Mouse (Mus musculus) stomach, embryonic 15.5 days (tissue): ENCODE data around the gene Pold3. TPM values are rescaled to one million over a fixed set of nuclear protein-coding genes. Genes with fewer than 3 reads are reported as not detected.
A peak's percentile ranks its signal among the peaks of the same experiment; 100 is the strongest.

ENCODE experiments used
- ATAC-seq: fragments of 200-750 bp; cut with Nextera tagmentation; 2 replicates; pipeline ENCODE4 v1.8.0; 2017; ENCODE audit warnings: low read depth, moderate number of reproducible peaks, moderate TSS enrichment; ENCODE audit not compliant: insufficient read depth, low FRiP score
- H3K27ac ChIP-seq: fragments of 300-500 bp; sonication (generic); 2 replicates; pipeline ENCODE4 v1.5.1; 2015; ENCODE audit warnings: mild to moderate bottlenecking, inconsistent platforms
- H3K27me3 ChIP-seq: fragments of 300-500 bp; sonication (generic); replicated peaks from 2 replicates; pipeline ENCODE4 v1.6.1; 2015; ENCODE audit warnings: inconsistent platforms
- H3K36me3 ChIP-seq: fragments of 300-500 bp; sonication (generic); 2 replicates; pipeline ENCODE4 v1.6.1; 2015; ENCODE audit warnings: inconsistent platforms
- H3K4me1 ChIP-seq: fragments of 300-500 bp; sonication (generic); 2 replicates; pipeline ENCODE4 v1.6.1; 2015; ENCODE audit warnings: inconsistent platforms
- H3K4me2 ChIP-seq: fragments of 300-500 bp; sonication (generic); 2 replicates; pipeline ENCODE4 v1.6.1; 2015; ENCODE audit warnings: mild to moderate bottlenecking, inconsistent platforms
- H3K4me3 ChIP-seq: fragments of 300-500 bp; sonication (generic); replicated peaks from 2 replicates; pipeline ENCODE4 v1.5.1; 2015; ENCODE audit warnings: inconsistent platforms
- H3K9ac ChIP-seq: fragments of 300-500 bp; sonication (generic); 2 replicates; pipeline ENCODE4 v1.6.1; 2015; ENCODE audit warnings: inconsistent platforms
- H3K9me3 ChIP-seq: fragments of 300-500 bp; sonication (generic); 2 replicates; pipeline ENCODE4 v1.6.1; 2016; ENCODE audit warnings: inconsistent platforms
- WGBS: fragments of 180-500 bp; shearing (Covaris S2); methylation state at CpG from one replicate; pipeline ENCODE4 v1.1.7; 2015; 5-methylcytosine and 5-hydroxymethylcytosine counted together
- polyA plus RNA-seq: library from polyadenylated mRNA; unstranded; fragments of >200 nt; fragmentation: Nextera tagmentation; extraction: Ambion mirVana; gene quantifications from 2 replicates; pipeline ENCODE4 v1.2.1, GENCODE M21; 2015

Gene Pold3
- polyA plus RNA-seq = 55.1 and 58.3 TPM in 2 replicates

DNA sequence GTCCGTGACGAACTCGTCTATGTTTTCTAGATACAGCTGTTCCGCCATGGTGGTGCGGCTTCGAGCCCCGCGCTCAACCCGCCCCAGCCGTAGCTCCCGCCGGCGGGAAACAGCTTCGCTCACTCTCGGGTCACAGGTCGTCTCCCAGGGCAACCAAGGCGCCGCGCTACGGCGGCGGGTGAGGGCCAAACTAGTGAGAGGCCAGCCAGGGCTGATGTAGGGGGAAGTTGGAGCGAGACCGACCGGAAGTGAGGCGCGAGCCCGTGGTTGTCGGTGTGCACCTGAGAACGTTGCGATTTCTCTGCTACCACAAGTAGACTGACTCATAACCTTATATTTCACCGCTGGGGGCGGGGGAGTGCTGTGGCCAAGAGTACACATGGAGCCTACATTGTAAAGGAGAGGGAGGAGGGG, at the start of gene Pold3:
Pold3 (minus strand) TSS at position 190 of the 414 bp plus-strand sequence.
- peaks cover 9% of the 10 kb centered on the region; the same call in 1 of the 2 replicates for H3K4me1 ChIP-seq
- peak within 1 kb of the TSS; percentile 64 for H3K4me2 ChIP-seq
- H3K9me3 ChIP-seq = no peaks in the 10 kb centered on the region
- peak within 1 kb of the TSS; percentile 92 for H3K27ac ChIP-seq
- peaks cover 28% of the 10 kb centered on the region for H3K36me3 ChIP-seq
- H3K4me3 ChIP-seq = peak within 1 kb of the TSS; percentile 89
- under 1% methylated on average over 32 of the region's 33 CpGs for WGBS
- peak; percentile 94 for ATAC-seq
- no peaks in the 10 kb centered on the region for H3K27me3 ChIP-seq
- H3K9ac ChIP-seq = peak within 1 kb of the TSS; percentile 76

GRCm38 (mm10) chr7:100170756-100171155, 49.4 kb upstream of the Pold3 start:
- H3K4me2 ChIP-seq = no peak overlapping the region
- H3K27ac ChIP-seq = no peak overlapping the region
- H3K4me1 ChIP-seq = no peaks in the 10 kb centered on the region
- H3K36me3 ChIP-seq = no peaks in the 10 kb centered on the region
- no peak overlapping the region for H3K4me3 ChIP-seq
- no peaks in the 10 kb centered on the region for H3K9me3 ChIP-seq
- no peak overlapping the region for H3K9ac ChIP-seq
- no peak for ATAC-seq
- H3K27me3 ChIP-seq = no peaks in the 10 kb centered on the region
- WGBS = 57% methylated on average over 4 of the region's 4 CpGs

DNA sequence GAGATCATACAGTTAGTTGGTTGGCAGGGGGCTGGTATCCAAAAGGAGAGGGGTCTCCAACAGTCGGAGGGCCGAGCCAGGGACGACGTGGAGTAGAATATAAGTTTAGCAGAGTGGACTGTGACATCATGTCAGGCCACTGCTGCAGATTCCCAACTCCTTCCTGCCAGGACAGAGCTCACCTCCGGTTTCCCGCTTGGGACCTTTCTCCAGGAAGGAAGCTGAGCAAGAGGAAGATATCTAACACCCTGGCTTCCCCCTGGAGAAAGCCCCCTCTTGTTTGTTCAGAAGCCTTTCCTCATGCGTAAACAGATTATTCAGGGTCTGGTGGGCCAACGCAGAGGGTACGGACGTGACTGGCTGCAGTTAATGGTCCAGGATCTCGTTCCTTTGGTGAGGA, 47.3 kb upstream of the Pold3 start:
- Histone ChIP-seq H3K4me3 (no peak overlapping the region), H3K4me2 (no peak overlapping the region), H3K9ac (no peak overlapping the region), H3K9me3 (no peaks in the 10 kb centered on the region), H3K4me1 (no peaks in the 10 kb centered on the region), H3K36me3 (no peaks in the 10 kb centered on the region), H3K27me3 (no peaks in the 10 kb centered on the region), H3K27ac (no peak overlapping the region)
- no peak for ATAC-seq
- 71% methylated on average over 11 of the region's 11 CpGs for WGBS

DNA sequence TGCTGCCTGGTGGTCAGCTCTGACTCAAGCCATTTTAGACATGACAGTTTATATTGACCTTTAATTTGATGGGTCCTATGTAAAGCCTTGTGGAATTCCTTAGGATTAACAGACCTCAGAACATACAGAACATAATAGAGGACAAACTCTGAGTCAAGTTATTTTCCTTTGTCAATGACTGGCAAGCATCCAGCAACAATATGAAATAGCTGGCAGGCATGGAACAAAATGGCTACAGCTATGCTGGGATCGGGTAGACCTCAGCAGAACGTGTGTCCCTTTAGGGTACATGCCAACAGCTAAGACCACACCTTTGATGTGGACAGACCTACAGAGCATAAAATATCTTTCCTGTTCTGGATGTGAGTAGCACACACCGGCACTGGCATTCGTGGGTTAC, 42.1 kb upstream of the Pold3 start:
- Histone ChIP-seq H3K4me3 (no peak overlapping the region), H3K27ac (no peak overlapping the region), H3K27me3 (no peaks in the 10 kb centered on the region), H3K4me2 (no peak overlapping the region), H3K9ac (no peak overlapping the region), H3K4me1 (no peaks in the 10 kb centered on the region), H3K9me3 (no peaks in the 10 kb centered on the region), H3K36me3 (no peaks in the 10 kb centered on the region)
- ATAC-seq = no peak
- WGBS = 76% methylated on average over 4 of the region's 4 CpGs

GRCm38 (mm10) chr7:100160006-100160405, 38.6 kb upstream of the Pold3 start:
- Histone ChIP-seq H3K36me3 (no peaks in the 10 kb centered on the region), H3K9me3 (no peaks in the 10 kb centered on the region), H3K4me3 (peak overlapping the region; percentile 75), H3K27ac (peak overlapping the region; percentile 97), H3K4me2 (peak overlapping the region; percentile 88), H3K9ac (peak overlapping the region; percentile 3; the same call in 1 of the 2 replicates), H3K4me1 (no peaks in the 10 kb centered on the region), H3K27me3 (no peaks in the 10 kb centered on the region)
- 58% methylated on average over 7 of the region's 7 CpGs for WGBS
- ATAC-seq = peak; percentile 1; the same call in 1 of the 2 replicates

DNA sequence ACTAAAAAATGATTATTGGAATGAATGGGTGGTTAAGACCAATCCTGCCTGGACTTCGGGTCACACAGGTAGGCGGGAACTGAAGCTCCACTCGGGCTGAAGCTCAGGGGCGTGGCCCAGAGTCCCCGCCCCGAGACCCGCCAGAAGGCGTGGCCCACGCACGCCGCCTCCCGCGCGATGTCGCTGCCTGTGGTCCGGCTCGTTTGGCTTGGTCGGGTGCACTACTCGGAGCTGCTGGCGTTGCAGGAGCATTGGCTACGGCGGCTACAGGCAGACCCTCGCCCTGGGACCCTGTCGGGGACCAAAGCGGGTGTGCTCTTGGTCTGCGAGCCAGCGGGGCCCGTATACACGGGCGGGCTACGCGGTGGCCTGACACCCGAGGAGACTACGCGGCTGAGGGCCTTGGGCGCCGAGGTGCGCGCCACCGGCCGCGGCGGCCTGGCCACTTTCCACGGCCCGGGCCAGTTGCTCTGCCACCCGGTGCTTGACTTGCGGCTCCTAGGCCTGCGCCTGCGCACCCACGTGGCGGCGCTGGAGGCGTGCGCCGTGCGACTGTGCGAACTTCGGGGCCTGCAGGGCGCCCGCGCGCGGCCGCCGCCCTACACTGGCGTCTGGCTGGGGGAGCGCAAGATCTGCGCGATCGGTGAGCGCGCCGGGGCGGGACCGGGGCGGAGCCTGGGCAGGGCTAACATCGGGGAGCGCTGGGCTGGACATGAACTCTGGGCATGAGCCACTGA, 37.9 kb upstream of the Pold3 start, which contains the start of gene Lipt2:
Lipt2 (plus strand) TSS at position 173 of the 737 bp plus-strand sequence.
- Histone ChIP-seq H3K9me3 (no peaks in the 10 kb centered on the region), H3K4me2 (peak within 1 kb of the TSS; percentile 88), H3K27me3 (no peaks in the 10 kb centered on the region), H3K9ac (peak within 1 kb of the TSS; percentile 90), H3K27ac (peak within 1 kb of the TSS; percentile 97), H3K4me3 (peak within 1 kb of the TSS; percentile 75), H3K4me1 (no peaks in the 10 kb centered on the region), H3K36me3 (no peaks in the 10 kb centered on the region)
- WGBS = under 1% methylated on average over 77 of the region's 78 CpGs
- ATAC-seq = peak; percentile 93

DNA sequence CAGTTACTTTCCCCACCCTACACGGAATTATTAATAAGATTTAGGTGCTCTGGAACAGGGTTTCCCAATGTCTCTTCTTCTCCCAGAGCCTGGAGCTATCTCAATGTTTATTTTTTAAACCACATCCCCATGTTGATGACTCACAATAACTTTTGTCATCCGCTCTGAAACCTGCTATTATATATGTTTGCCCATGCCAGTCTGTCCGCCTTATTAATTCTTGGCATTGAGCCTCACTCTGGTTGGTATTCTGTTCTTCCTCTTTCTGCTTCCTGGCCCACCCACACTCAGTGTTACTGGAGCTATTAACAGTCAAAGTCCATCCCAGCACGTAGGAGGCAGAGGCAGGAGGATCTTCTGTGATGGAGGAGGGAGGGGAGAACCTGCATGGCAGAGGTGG, 36.3 kb upstream of the Pold3 start:
- Histone ChIP-seq H3K4me1 (no peaks in the 10 kb centered on the region), H3K9me3 (no peaks in the 10 kb centered on the region), H3K9ac (no peak overlapping the region), H3K27ac (no peak overlapping the region), H3K4me2 (no peak overlapping the region), H3K27me3 (no peaks in the 10 kb centered on the region), H3K36me3 (no peaks in the 10 kb centered on the region), H3K4me3 (no peak overlapping the region)
- WGBS = 73% methylated on average over 4 of the region's 4 CpGs
- ATAC-seq = no peak

- Histone ChIP-seq H3K27ac (no peak overlapping the region), H3K4me2 (no peak overlapping the region), H3K4me3 (no peak overlapping the region), H3K27me3 (no peaks in the 10 kb centered on the region), H3K4me1 (no peaks in the 10 kb centered on the region), H3K9ac (no peak overlapping the region), H3K36me3 (no peaks in the 10 kb centered on the region), H3K9me3 (no peaks in the 10 kb centered on the region)
- ATAC-seq = no peak
- 80% methylated on average over 11 of the region's 11 CpGs for WGBS
Observed at GRCm38 (mm10) chr7:100150626-100151025, 29.3 kb upstream of the Pold3 start.

DNA sequence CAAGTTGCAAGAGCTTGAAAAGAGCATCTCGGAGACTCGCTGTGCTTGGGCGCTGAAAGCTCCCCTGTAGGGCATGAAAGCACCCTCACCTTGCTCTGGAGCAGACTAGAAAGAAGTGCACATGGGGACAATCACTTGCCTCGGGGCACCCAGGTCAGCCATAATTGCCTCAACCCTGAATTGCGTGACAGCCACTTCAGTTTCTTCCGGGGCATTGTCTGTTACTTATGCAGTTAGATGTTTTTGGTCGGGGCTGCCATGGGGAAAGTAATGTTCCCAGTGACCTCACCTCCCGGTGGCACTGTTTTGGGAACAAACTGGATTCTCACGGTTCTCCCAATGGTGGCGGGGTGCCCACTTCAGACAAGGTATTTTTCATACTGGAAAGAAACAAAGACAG, 28.7 kb upstream of the Pold3 start:
- Histone ChIP-seq H3K27ac (no peak overlapping the region), H3K36me3 (no peaks in the 10 kb centered on the region), H3K9me3 (no peaks in the 10 kb centered on the region), H3K4me1 (no peaks in the 10 kb centered on the region), H3K4me2 (no peak overlapping the region), H3K4me3 (no peak overlapping the region), H3K27me3 (no peaks in the 10 kb centered on the region), H3K9ac (no peak overlapping the region)
- no peak for ATAC-seq
- WGBS = 62% methylated on average over 10 of the region's 10 CpGs

DNA sequence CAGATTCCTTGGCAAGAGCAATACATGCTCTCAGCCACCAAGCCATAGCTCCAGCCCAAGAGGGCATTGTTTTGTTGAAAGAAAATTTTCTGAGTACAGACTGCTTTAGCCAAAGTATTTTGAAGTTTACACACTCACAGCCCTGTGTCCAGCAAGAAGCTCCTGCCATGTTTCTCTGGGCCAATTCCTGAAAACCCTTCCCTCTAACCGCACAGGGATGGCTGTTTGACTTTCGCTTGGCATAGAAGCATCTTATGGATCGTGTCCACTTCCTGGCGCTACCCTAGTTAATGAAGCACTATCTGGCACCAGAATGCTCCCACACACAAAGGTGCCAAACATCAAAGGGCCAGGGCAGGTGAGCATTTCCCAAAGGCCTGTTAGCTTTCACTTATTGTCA, 27.2 kb upstream of the Pold3 start:
- Histone ChIP-seq H3K27me3 (no peaks in the 10 kb centered on the region), H3K36me3 (no peaks in the 10 kb centered on the region), H3K4me1 (no peaks in the 10 kb centered on the region), H3K9me3 (no peaks in the 10 kb centered on the region), H3K4me2 (no peak overlapping the region), H3K9ac (no peak overlapping the region), H3K27ac (no peak overlapping the region), H3K4me3 (no peak overlapping the region)
- 77% methylated on average over 4 of the region's 4 CpGs for WGBS
- no peak for ATAC-seq

DNA sequence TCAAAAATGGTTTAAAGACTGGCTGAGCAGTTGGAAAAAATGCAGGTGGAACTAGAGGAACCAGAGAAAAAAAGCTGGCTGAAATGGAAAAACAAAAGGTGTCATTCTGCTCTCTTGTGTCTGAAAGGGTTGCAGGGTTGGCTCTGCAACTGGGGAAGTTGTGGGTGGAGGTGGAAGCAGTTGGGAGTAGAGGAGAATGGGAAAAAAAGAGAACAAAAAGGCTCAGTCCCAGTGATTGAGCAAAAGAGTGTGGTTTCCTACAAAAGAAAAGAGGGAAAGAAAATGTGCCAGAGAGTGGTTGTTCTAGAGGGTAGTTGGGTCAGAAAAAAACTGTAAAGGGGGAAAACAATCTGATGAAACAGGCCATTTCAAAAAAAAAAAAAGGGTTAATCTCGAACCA, 19.2 kb upstream of the Pold3 start:
- H3K27me3 ChIP-seq = no peaks in the 10 kb centered on the region
- no peak overlapping the region for H3K4me3 ChIP-seq
- no peaks in the 10 kb centered on the region for H3K36me3 ChIP-seq
- ATAC-seq = no peak
- no peak overlapping the region for H3K9ac ChIP-seq
- no peak overlapping the region for H3K27ac ChIP-seq
- WGBS = 62% methylated on average over 1 of the region's 1 CpGs
- H3K4me1 ChIP-seq = no peaks in the 10 kb centered on the region
- H3K4me2 ChIP-seq = no peak overlapping the region
- no peaks in the 10 kb centered on the region for H3K9me3 ChIP-seq

DNA sequence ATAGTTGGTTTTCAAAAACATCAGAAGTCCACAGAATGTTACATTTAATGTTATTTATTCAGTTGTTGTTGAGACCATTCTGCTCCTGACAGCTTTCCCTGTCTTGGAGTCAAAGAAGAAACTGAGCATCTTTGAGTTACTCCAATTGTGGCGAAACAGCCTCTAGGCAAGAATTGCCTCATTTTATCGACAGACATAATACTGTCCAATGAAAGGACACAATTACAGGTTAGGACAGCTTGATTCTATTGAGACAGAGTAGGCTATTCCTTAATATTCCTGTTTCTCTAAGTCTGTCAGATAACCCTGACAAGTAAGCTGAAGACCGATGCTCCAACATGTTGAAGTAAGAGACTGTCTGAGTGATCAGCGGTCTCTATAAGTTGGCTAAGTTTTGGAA, 16.7 kb upstream of the Pold3 start:
- Histone ChIP-seq H3K4me2 (no peak overlapping the region), H3K27me3 (no peaks in the 10 kb centered on the region), H3K27ac (no peak overlapping the region), H3K9ac (no peak overlapping the region), H3K4me3 (no peak overlapping the region), H3K4me1 (no peaks in the 10 kb centered on the region), H3K9me3 (no peaks in the 10 kb centered on the region), H3K36me3 (no peaks in the 10 kb centered on the region)
- no peak for ATAC-seq
- WGBS = 95% methylated on average over 4 of the region's 4 CpGs
